Mouse (Mus musculus) hindlimb bud, embryonic 11.5 days (tissue): ENCODE results near the gene Idnk.

Source experiments
- DNase-seq: peaks from one replicate; pipeline ENCODE4 v3.0.0-alpha.2; 2012; ENCODE audit warnings: low read depth, low spot score; ENCODE audit errors: extremely low spot score

The Idnk gene

GRCm38 (mm10) chr13:58192146-58192545 is 34.7 kb downstream of the Idnk start:
- DNase-seq: no peak

GRCm38 (mm10) chr13:58193221-58193620 is 35.8 kb downstream of the Idnk start:
- no peak for DNase-seq

GRCm38 (mm10) chr13:58194908-58195307 is 37.5 kb downstream of the Idnk start:
- DNase-seq: no peak

- no peak for DNase-seq
Observed at GRCm38 (mm10) chr13:58197211-58197610, 39.8 kb downstream of the Idnk start.

GRCm38 (mm10) chr13:58197981-58198640 is 40.7 kb downstream of the Idnk start:
- DNase-seq: no peak

- no peak for DNase-seq
Observed at GRCm38 (mm10) chr13:58201343-58201742, 43.9 kb downstream of the Idnk start.

- no peak for DNase-seq
Observed at GRCm38 (mm10) chr13:58201908-58202307, 44.5 kb downstream of the Idnk start.

- DNase-seq: no peak
Observed at GRCm38 (mm10) chr13:58202903-58203302, 45.5 kb downstream of the Idnk start.

GRCm38 (mm10) chr13:58204202-58204601 is 46.8 kb downstream of the Idnk start:
- no peak for DNase-seq

- no peak for DNase-seq
Observed at GRCm38 (mm10) chr13:58204986-58205385, 47.5 kb downstream of the Idnk start.

- no peak for DNase-seq
Observed at GRCm38 (mm10) chr13:58206084-58206483, 48.6 kb downstream of the Idnk start.

- DNase-seq: no peak
Observed at GRCm38 (mm10) chr13:58210441-58210840, 53.0 kb downstream of the Idnk start.

- no peak for DNase-seq
Observed at GRCm38 (mm10) chr13:58212530-58212929, 55.1 kb downstream of the Idnk start.

- DNase-seq: no peak
Observed at GRCm38 (mm10) chr13:58213801-58214200, 56.4 kb downstream of the Idnk start.
